Mouse (Mus musculus) E14TG2a.4 (cell line): Measurements from ENCODE around the gene Vmn2r117.

Source experiments
- CTCF ChIP-seq: conservative IDR thresholded peaks from 2 replicates; pipeline ENCODE4 v1.5.1; 2014; ENCODE audit warnings: low read length
- NANOG ChIP-seq: IDR thresholded peaks from 2 replicates; pipeline ENCODE4 v1.6.1; 2014; ENCODE audit warnings: borderline replicate concordance, low read length, mixed read lengths
- POU5F1 ChIP-seq: IDR thresholded peaks from 2 replicates; pipeline ENCODE4 v1.6.1; 2014; ENCODE audit warnings: low read length, borderline replicate concordance

DNA sequence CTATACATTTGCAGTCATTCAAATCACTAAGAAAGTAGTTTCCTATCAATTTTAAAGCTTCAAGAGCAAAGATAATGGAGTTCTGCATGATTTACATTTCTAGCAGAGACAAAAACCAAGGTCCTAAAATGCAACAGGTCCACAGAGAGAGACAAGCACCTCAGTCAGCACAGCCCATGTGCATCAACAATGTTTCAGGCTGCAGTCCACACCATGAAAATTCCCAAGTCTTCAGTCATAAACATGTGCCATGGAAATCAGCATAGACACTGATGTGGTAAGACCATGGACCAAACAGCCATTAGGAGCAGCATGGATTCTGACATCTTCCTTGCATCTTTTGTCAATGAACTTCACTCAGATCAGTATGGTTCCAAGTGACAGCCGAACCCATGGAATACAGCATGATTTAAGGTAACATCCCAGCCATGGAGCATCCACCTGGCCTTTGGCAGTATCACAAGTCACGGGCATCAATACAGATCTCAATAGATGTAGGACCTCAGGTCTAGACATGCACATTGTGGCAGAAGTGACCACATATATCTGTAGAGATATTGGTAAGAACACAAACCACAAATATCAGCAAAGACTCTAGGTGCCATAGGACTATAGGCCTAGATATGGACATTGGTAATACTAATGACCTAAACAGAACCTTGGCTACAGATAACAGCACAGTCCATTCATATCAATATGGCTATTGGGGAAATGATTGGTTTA, 39.4 kb upstream of the Vmn2r117 start:
- TF ChIP-seq CTCF: no peak
- TF ChIP-seq POU5F1: no peak
- TF ChIP-seq NANOG: no peak
